Mouse (Mus musculus) myocyte (in vitro differentiated cells): ENCODE results near the gene Hist1h2ag.

Experiments
- CEBPB ChIP-seq: IDR thresholded peaks from 2 replicates; pipeline ENCODE4 v1.6.1; 2011; ENCODE audit warnings: mild to moderate bottlenecking, moderate library complexity; ENCODE audit not compliant: poor library complexity, insufficient read depth, severe bottlenecking
- MAX ChIP-seq: IDR thresholded peaks from one replicate; pipeline ENCODE4 v1.6.1; 2011; ENCODE audit warnings: low read depth, mild to moderate bottlenecking, control low read depth
- MYOD1 ChIP-seq, 3 experiments: IDR thresholded peaks; one replicate each; pipeline ENCODE4 v1.6.1; 2011; ENCODE audit warnings: control low read depth in 2 of 3, low read depth in 2 of 3, mild to moderate bottlenecking in 2 of 3, moderate library complexity in 1 of 3; ENCODE audit not compliant: insufficient read length in 2 of 3, control insufficient read depth in 1 of 3
- MYOG ChIP-seq, 3 experiments: IDR thresholded peaks; one replicate each; pipeline ENCODE4 v1.6.1; 2011; ENCODE audit warnings: control low read depth in 2 of 3, low read depth in 2 of 3, mild to moderate bottlenecking in 2 of 3; ENCODE audit not compliant: insufficient read length in 2 of 3, control insufficient read depth in 1 of 3, insufficient read depth in 1 of 3
- POLR2A ChIP-seq: IDR thresholded peaks from one replicate; pipeline ENCODE4 v1.6.1; 2011; ENCODE audit warnings: low read depth, mild to moderate bottlenecking, control low read depth, moderate library complexity; ENCODE audit not compliant: insufficient read length
- POLR2AphosphoS2 ChIP-seq: IDR thresholded peaks from one replicate; pipeline ENCODE4 v1.6.1; 2011; ENCODE audit warnings: low read depth, control low read depth; ENCODE audit not compliant: insufficient read length
- TCF12 ChIP-seq: IDR thresholded peaks from one replicate; pipeline ENCODE4 v1.6.1; 2011; ENCODE audit warnings: mild to moderate bottlenecking, control low read depth; ENCODE audit not compliant: poor library complexity, insufficient read depth, severe bottlenecking
- TCF3 ChIP-seq: IDR thresholded peaks from one replicate; pipeline ENCODE4 v1.6.1; 2011; ENCODE audit warnings: low read depth, control low read depth; ENCODE audit not compliant: insufficient read length

DNA sequence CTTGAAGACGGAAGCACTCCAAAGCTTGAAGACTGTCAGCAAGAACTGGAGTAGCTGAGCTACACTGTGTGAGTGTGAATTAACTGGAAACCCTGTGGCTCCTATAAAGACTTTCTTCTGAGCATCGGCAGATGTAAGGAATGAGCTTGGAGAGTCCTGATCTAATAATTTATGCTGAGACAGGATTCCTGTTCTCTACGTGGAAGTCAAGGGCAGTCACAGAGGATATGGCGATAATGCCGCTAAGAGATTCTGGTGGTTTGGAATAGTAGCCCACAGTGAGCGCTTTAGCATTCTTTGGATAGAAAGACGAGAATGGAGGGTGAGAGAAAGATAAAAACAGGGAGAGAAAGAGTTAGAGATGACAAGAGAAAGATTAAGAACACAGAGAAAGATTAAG, 34.9 kb downstream of the Hist1h2ag start:
- TF ChIP-seq TCF3 (no peak), POLR2A (no peak), MAX (no peak), MYOG (IDR thresholded peaks at IDR 0.05; ENCODE audit: control insufficient read depth in 1 of 3, insufficient read depth in 1 of 3, insufficient read length in 2 of 3, low read depth in 2 of 3) (no peak), MYOD1 (IDR thresholded peaks at IDR 0.05; ENCODE audit: control insufficient read depth in 1 of 3, insufficient read length in 2 of 3, low read depth in 2 of 3) (no peak), CEBPB (no peak), POLR2AphosphoS2 (no peak), TCF12 (no peak)
